Mouse (Mus musculus): Measurements from ENCODE around the gene Ndufaf7.

Gene Ndufaf7

DNA sequence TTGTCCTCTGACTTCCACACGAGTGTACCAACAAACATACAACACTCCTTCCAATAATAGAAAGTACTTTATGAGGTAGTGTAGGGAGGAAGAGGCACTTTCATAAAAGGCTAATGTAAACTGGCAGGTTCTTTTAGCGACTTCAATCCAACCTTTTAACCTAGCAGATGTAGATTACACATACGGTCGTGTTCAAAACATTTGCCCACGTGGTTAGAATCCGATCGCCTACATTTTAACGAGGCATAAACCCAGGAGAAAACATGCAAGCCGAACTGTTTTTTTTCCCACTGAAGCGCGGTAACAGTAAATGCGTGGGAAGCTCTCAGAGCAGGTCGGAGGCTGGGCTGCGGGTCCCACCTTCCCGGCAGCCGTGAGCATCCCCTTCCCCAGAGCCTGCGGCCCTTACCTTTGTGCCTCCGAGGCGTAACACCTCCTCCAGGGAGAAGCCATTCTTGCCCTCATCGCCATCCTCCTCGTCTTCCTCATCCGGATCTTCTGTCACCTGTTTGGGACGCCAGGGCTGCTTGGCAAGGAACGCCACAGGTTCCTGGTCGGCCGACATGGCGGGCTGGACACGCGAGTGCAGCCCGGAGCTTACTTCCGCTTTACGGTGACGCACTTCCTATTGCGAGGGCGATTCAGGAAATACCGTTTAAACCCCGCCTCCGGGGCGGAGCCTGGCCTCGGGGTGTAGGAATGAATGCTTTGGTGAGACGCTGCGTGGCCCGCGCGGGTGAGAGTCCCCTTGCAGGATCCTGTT, at the start of gene Ndufaf7, which contains the start of gene Cebpz:
Gene Ndufaf7 (plus strand): TSS at position 671 of the 763 bp plus-strand sequence.
Gene Cebpz (minus strand): TSS at position 601 of the 763 bp plus-strand sequence.
- peak; percentile 98 for DNase-seq

DNA sequence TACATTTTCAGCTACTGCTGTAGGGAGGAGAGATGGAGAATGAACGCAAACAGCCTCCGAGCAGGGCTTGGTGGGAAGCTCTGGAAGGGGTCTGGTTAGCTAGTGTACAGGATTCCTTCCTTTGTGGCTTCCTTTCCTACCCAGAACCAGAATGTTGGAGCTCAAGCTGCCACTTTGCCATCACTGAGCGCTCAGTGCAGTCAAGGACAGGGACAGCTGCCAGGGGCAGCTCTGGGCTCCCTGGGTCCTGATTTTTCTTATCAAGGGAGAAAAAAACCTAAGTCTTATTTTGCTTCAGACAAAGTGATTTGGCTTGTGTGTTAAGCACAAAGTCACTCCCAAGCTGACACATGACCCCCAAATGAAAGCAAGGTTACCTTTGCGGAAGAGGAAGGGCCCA, 48.4 kb upstream of the Ndufaf7 start:
- no peak for DNase-seq

DNA sequence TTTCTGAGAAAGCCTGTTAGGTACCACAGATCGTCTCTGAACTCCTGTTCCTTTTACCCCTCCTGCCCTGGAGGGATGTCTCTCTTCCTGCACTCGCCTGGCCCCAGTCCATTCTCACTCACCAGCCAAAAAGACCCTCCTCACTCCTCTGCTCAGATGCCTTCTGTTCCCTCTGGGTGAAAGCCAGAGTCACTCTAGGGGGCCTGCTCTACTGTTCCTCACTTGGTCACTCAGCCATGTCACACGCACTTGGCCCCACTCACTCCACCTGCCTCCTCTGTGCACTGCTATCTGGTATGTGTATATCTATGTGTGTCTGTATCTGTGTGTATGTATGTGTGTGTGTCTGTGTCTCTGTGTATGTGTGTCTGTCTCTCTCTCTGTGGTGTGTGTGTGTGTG, 47.8 kb upstream of the Ndufaf7 start:
- DNase-seq: no peak

DNA sequence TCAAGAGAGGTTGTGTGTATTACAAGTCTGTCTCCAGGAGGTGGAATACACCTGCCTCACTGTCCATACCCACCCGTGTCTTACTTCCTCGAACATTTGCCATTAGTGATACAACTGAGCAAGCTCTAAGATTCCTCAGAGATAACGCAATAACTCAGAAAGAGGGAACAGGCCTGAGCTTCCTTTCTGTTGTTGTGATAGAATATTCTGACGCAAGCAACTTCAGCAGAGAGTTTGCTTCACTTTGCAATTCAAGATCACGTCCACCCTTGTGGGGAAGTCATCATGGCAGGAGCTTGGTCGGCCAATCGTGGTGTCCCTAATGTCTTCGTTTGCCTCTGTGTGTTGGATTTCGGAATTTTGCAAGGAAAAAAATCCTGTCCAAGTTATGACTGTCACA, 45.9 kb upstream of the Ndufaf7 start:
- DNase-seq: no peak

DNA sequence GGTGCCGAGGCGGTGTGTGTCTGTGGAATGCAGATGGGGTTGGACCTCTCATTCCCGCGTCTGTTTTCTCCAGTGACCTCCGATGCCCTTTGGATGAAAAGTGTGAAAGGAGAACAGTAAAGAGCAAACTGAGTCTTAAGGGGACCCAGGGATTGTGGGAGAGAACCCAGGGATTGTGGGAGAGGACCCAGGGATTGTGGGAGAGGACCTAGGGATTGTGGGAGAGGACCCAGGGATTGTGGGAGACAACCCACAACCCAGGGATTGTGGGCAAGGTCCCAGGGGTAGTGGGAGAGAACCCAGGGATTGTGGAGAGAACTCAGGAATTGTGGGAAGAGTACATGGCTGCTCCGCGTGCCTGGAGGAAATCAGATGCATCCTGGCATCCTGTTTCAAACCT, 41.9 kb upstream of the Ndufaf7 start:
- DNase-seq: no peak

DNA sequence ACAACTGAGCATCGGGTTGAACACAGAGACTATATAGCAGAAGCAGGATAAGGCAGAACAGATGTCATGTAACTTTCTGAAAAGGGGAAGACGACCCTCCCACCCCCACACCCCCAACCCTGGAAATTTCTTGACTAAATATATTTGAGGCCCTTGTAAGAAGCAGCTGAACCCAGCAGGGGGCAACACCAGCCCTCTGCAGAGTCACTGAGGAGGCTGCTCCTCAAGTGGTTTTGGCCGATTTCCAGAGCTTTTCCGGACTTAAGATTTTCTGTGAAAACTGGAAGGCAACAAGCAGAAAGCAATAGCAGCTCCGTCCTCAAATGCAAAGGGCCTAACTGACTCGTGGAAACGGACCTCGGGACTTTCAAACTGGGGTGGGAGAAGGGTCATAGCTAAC, 41.5 kb upstream of the Ndufaf7 start:
- peak; percentile 72 for DNase-seq

DNA sequence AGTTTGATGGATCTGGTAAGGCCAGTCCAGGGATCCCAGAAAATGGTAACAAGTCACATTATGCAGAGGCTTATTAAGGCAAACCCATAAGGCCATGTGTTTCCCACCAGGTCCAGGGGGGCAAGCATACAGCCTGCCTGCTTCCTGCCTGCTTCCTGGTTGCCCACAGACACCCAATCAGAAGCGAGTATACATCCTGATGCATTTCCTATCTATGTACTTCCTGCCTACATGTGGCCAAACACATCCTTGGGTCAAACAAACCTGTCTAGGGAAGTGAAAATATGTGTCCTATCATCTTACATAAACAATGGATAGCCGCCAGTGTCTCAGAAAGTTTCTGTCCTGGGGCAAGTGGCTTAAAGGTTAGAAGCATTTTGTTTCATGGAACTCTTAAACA, 33.8 kb upstream of the Ndufaf7 start:
- DNase-seq: no peak

DNA sequence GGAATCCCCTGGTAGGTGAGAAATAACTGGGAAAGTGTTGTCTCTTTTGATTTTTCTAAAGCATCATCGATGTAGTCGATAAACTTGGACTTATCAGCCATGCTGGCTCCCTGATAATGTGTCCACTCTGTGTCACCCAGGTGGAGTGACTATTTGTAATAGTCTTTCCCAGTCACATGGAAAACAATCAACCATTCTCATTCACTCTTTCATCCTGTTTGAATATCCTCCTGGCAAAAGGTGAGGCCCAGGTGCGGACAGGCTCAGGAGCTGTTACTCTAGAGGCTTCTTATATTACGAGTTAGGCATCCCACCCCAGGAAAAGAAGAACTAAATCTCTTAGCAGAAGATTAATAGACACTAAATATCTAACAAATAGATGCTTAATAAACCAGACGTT, 30.0 kb upstream of the Ndufaf7 start, which contains the start of gene Sult6b1:
Gene Sult6b1 (minus strand): TSS at position 101 of the 400 bp plus-strand sequence.
- no peak for DNase-seq

DNA sequence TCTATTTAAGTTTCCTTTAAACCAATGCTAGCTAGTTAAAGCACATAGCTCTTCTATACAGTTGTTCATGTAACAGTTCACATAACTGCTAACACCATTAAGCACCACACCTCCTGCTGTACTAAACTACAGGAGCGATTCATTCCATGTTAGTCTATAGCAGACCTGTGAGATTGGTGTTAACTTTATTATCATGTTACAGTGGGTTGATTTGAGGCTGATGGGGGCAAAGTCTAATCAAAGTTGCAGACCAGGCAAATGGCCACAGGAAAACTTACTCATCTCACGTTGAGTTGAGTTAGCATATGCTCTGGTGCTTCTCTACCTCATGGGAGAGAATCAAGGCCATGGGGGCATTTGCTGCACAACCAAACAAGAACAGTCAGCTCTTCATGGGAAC, 27.6 kb upstream of the Ndufaf7 start:
- DNase-seq: no peak

DNA sequence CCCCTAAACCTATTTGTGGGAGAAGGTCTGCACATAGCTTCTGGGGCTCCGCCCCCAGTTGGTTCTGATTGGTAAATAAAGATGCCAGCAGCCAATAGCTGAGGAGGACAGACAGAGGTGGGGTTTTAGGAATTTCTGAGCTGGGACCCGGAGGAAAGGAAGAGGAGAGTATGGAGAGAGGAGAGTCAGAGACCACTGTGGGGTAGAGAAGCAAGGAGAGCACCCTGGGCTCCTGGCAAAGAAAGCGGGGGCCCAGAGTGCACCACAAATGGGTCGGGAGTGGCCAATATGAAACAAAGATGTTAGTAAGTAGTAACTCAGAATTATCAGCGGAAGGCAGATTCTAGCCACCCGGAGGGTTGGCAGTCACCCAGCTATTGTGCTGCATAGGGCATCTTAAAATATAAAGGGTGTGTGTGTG, 24.1 kb upstream of the Ndufaf7 start:
- peak; percentile 30 for DNase-seq

DNA sequence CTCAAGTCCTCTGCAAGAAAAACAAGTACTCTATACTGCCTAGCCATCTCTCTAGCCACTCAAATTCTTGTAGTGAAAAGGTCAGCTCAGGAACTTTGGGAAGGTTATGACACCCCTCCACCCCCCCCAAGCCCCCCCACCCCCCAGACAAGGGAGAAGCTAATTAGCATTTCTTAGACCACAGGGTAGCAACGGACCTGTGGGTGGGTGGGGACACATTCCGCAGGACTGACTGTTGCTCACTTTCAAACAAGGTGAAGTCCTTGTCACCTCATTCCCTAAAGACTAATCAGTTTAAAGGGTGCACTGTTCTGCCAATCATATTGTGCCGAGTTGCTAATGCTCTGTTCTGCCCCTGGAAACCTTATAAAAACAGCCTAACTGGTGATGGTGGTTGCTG, 23.0 kb upstream of the Ndufaf7 start:
- no peak for DNase-seq

DNA sequence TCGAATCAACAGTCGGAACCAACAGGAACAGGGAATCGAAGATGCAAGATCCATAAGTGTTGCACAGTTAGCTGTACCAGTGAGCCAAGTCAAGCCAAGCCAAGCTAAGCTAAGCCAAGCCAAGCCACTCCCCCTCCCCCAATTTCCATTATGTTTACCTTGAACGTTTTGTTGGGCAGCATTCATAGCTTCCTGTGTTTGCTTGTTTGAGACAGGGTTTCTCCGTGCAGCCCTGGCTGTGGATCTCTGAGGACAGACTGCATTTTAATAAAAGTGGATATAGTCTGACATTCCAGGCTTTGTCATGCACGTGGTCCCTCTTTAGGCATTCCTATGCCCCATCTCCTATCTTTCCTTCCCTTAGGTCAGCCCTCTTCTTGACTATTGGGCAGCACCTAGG, 21.2 kb upstream of the Ndufaf7 start:
- DNase-seq: no peak

DNA sequence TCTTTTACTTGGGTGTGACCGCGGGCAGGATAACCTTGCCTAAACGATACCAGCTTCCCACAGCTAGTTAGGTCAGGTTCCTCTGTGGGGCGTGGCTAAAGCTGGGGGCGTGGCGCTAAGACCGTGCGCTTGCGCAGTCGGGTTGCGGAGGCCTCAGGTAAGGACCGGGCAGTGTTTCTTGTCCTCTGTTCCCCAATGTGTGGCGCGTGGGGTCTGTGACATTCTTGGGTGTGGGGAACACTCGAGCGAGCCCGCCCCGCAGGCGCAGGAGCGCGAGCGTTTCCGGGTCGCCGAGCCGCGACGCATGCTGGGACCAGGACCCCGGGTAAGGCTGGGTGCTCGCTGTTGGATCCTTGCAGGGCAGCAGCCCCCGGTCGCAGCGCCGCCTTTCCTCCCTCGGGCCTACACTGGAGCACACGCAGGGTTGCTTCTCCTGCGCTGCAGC, 20.5 kb upstream of the Ndufaf7 start, which contains the start of gene Cebpzos:
Gene Cebpzos (plus strand): TSS at position 132 of the 445 bp plus-strand sequence.
- peak; percentile 92 for DNase-seq

DNA sequence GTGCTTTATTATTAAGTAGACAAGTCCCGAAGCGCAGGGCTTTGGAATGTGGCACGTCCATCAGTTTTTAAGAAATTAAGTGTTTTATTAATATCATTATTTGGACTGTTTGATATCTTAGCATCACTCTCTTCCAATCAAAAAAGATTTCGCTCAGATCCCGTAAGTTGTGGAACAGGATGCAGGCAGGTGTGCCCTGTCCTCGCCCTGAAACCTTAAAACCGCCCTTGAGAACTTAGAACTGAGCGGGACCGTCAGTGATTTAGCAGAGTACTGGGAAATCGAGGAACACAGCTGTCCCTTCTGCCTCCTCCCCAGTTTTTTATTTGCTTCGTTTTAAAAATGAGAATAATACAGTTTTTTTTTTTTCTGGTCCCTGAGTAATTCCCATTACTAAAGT, 20.0 kb upstream of the Ndufaf7 start:
- DNase-seq: no peak

DNA sequence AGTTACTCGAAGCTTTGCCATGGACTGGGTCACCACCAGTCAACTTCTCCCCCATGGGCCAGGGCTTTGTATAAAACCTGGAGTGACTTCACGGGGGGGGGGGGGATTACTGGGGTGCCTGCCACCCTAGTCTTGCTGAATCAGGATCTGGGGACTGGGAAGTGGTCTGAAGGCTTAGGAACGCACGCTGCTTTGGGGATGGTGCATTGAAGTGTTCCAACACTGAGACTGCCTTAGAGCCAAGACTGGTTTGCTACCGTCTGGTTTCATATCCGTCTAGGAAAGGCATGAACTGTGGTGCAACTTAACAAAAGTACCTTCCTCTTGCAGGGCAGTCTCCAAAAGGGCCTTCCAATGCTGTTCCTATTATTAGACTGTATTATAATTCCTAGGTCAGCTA, 19.2 kb upstream of the Ndufaf7 start:
- no peak for DNase-seq

DNA sequence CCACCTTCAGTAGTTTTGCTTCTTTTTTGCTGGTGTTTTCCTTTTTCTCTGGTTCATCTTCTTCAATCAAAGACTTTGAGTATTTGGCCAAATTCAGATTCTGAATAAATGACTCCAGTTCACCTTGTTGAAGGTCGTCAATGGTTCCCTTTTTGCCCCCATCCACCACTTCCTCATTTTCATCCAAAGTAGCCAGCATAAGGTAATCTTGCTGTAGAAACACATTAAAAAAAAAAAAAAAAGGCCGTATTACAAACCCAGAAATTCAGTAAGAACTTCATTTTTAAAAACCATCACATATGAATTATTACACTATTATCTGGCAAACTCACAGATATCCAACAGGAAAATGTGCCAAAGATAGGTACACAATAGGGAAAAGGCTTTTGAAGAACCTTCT, 1.1 kb upstream of the Ndufaf7 start:
- DNase-seq: no peak

DNA sequence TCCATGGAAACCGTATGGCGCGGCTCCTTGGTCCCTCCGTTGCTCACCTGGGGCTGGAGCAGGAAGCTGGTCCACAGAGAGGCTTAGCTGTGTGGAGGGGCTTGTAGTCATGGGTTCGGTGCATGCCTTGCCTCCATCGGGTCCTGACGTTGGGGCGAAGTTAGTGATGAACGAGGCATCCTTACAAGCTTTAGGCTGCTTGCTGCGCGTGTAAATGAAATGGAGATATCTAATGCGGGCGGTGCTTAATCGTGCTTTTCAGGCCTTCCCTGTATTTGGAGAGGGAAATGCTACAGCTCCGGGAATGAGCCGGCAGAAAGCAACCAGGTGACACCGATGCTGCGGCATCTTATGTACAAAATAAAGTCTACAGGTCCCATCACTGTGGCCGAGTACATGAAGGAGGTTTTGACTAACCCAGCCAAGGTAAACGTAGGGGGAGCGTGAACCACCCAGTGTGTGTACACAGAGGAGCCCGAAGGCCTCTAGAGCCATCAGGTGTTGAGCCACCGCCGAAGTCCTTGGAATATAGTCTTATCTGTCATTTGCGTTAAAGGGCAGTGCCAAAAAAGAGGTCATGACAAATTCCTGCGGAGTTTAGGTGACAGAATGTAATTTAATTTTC, 405 bp downstream of the Ndufaf7 start:
- DNase-seq: no peak

DNA sequence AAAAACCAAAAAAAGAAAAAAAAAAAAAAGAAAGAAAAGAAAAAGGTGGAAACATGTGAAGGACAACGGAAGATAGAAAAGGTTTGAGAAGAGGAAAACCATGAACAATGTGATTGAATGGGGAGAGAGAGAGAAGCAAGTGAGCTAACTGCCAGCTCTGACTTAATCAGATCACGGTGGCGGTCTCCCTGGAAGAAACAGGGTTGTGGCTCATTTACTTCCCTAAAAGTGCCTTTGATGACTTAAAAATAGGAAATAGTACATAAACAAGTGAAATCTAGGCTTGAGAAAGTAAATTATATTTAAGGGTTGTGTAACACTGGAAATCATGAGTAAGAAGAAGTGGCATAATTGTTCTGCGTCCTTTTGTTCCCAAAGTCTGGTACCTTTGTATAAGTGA, 2.0 kb downstream of the Ndufaf7 start:
- DNase-seq: no peak

DNA sequence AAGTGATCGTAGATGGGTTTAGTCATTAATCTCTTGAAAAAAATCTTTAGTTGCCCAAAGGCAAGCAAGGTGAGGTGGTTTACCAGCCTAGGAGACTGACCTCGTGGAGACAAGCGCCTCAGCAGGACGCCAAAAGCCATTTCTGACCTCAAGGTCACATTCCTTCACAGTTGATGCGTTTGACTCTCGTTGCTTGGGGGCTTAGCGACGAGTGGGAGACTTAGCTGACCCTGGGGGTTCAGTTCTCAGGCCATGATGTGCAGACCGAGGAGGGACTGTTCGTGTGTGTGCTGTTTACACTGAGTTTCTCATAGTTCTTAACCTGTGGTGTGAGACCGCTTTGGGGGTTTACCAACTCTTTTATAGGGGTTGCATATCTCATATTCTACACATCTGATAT, 5.6 kb downstream of the Ndufaf7 start:
- no peak for DNase-seq

DNA sequence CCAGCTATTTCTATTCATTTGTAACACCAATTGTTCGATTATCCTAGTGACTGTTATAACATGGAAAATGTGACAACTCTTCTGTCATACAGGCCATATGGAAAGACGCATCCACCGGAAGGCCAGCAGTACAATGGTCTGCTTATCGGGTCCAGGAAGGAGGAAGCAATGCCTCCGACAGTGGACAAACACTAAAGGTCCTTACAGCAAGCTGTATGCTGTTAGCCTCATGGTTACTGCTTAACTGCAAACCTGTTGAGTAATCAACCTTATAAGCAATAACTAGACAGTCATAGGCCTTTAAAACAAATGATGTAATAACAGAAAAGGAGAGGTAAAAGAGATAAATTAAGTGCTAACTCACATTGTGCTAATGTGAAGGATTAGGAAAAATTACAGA, 14.3 kb downstream of the Ndufaf7 start:
- no peak for DNase-seq

DNA sequence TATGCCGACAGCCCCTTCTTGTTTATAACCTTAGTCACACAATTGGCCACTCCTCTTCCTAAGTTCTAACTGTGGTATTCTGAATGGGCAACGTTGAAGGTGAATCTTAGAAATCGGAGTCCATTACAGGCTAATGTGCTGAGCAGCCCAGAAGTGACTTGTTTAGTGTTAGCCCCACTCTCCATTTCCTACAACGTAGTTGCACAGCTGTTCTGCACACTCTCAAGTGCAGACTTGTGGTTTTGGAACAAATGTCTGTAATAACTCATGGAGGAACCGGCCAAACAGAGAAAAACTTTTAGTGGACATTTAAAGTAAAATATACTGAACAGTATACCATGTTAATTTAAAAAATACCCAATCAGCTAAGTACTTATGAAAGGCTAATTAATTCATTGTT, 15.1 kb downstream of the Ndufaf7 start:
- no peak for DNase-seq

DNA sequence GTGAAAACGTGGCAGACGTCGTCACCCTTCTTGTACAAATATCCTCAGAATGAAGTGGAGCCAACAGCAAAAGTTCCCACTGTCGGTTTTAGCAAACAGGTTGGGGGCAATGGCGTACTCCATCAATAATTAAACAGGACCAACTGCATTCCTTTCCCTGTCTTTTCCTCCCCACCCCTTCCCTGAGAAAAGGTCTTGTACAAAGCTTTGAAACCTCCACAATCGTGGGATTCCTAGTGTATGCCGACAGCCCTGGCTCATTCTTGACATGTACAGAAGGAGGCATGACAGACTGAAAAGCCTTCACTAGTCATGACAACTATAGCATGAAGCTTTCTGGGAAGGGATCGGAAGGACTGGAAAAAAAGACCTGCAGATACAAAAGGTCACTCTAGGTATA, 16.3 kb downstream of the Ndufaf7 start:
- DNase-seq: no peak

DNA sequence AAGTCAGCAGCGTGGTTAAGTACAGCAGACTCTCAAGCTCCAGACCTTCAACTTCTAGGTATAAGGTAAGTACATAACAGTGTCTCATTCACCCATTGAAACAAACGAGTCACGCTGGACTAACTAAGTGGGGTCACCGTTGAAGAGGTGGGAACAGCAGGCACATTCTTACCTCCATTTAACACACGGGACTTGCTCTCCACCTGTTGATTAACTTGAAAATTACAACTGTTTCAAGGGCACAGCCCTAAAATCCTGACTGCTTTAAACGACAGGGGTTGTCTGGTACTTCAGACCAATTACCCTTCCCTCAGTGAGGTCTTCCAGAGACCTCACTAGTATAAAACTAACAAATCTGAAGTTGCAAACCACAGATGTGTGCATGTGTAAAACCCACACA, 22.5 kb downstream of the Ndufaf7 start:
- DNase-seq: no peak

DNA sequence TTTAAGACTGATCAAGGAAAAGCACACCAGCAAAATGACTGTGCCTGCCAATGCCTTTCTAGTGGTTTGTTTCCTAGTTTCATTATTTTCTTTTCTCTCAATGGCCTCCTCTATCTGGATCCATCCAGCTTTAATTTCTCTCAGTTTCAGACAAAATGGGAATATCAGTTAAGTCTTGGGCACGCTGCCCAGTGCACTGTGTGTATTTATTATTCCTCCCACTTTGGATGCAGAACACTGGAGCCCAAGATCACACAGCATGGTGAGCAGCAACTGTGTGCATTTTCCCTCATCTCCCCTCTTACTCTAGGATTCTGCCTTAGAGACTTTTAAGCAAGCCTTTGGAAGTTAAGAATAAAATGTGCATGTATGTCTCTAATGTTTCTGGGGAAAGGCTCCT, 27.5 kb downstream of the Ndufaf7 start:
- no peak for DNase-seq
